Mouse (Mus musculus): ENCODE data around the gene Tm2d1.
A peak's percentile ranks its signal among the peaks of the same experiment; 100 is the strongest.
"Not testable (repeated sequence)": the region's sequence is repeated elsewhere in the genome, so short reads cannot be mapped to it uniquely, and the experiment has no call there.

Tm2d1 gene

DNA sequence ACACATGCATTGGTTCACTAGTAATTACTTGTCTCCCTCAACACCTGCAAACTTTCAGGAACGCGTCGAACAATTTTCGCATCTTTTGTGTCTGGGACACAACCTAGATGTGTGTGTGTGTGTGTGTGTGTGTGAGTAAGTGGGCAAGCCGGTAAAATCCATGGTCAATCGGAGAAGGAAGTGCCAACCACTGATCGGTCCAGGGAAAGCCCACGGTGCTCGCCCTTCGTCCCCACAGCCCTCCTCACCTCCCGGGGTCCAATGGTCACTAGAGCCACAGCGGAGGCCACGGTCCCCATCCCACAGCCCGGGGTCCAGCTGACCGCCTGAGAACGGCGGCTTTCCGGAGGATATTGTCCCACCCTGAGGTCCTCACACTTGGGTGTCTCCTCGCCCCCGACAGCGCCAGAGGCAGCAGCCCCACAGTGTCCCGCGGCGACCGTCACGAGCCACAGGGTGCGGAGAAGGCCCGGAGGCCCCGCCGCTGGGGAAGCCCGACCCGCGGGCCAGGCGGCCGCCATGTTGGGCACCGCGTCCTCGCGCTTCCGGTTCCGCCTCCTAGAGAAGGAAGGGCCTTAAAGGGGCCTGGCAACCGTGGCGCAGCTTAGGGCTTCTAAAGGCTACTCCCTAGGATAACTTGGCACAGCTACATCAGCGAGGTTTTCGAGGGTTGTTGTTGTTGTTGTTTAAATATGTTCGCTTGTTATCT is at the start of gene Tm2d1:
TSS of gene Tm2d1 (minus strand) at position 591 of the 709 bp plus-strand sequence.
- peak; percentile 76 to 84 for DNase-seq

GRCm38 (mm10) chr4:98428371-98428770 is 45.3 kb upstream of the Tm2d1 start:
- DNase-seq = no peak

DNA sequence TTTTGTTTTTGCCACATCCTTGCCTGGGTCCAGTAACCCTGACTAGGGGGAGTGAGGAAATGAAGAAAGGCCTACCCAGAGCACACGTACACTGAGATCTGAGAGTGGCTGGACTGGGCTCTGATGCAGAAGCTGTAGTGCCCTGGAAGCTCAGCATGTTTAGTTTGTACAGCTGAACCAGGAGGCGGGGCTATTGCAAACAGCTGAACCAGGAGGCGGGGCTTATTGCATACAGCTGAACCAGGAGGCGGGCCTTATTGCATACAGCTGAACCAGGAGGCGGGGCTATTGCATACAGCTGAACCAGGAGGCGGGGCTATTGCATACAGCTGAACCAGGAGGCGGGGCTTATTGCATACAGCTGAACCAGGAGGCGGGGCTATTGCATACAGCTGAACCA is 32.0 kb upstream of the Tm2d1 start:
- not testable (repeated sequence) for DNase-seq

DNA sequence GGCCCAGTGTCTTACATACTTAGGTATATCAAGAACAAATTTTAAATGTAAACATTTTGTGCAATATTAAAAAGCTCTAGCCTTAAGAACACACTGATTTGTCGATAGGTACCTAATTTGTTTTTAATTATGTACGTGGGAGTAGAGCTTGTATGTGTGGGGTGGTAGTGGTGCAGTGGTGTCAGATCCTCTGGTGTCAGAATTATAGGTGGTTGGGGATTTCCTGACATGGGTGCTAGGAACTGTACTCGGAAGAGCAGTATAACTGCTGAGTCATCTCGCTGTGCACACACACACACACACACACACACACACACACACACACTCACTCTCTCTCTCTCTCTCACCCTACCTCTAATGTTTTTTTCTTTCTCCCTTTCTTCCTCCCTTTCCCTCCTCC is 25.3 kb upstream of the Tm2d1 start:
- DNase-seq = no peak

DNA sequence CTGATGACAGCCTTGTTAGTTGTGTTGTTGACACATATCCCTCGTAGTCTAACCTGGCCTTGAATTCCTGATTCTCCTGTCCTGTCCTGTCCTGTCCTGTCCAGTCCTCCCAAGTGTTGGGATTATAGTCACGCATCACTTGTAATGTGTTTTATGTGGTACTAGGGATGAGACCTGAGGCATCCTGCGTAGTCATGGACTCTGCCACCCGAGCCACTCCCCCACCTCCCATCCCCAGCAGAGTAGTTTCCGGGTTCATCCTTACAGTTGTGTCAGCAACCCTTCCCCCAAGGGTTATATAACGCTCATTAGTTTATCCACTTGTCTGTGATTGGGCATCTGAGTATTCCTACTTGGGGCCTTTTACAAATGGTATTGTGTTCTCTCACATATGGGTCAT is 21.3 kb upstream of the Tm2d1 start:
- peak; percentile 21 to 36 for DNase-seq

GRCm38 (mm10) chr4:98403492-98403891 is 20.4 kb upstream of the Tm2d1 start:
- DNase-seq = no peak

DNA sequence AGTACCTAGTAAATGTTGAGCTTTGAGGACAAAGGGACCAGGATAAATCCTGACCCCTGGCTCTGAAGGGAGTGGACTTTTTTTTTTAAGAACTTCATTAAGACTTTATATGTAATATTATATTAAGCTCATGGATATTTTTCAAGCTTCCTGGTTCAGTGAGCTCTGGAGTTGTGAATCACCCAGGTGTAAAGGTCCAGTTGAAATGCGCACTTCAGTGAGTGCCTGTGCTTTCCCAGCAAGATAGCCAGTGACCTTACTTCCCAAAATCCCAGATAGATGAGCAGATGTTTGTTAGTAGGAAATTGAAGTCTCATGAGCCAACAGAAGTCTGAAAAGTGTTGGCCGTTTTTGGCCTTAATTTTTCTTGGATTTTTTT is 18.5 kb upstream of the Tm2d1 start:
- DNase-seq = no peak

DNA sequence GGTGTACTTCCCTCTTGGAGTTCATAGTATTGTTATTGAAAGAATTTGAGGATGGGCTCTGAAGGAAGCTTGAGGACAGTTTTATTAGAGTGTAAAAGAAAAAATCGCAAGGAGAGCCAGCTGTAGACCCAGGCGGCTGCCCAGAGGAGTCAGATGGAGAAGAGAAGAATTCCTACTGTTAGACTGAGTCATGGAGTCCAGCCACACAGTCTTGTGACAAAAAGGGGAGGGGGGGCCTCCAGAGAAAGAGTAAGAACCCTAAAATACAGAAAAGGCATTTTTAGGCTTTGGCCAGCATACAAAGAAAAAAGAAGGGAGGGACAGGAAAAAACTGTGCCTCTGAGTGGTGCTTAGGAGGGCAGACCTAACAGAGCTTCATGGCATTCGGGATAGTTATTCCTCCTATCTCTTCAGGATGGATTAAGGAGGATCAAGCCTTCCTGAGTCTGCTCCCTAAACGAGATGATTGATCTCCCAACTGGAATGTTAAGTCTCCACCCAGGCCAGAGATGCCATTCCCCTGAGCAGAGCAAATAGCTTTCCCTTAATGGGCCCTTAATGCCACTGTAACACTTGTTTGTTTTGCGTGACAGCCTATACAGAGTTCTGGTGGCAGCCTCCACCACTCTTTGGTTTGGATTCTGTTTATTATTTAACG is 17.9 kb upstream of the Tm2d1 start:
- DNase-seq = peak; percentile 14 to 24

DNA sequence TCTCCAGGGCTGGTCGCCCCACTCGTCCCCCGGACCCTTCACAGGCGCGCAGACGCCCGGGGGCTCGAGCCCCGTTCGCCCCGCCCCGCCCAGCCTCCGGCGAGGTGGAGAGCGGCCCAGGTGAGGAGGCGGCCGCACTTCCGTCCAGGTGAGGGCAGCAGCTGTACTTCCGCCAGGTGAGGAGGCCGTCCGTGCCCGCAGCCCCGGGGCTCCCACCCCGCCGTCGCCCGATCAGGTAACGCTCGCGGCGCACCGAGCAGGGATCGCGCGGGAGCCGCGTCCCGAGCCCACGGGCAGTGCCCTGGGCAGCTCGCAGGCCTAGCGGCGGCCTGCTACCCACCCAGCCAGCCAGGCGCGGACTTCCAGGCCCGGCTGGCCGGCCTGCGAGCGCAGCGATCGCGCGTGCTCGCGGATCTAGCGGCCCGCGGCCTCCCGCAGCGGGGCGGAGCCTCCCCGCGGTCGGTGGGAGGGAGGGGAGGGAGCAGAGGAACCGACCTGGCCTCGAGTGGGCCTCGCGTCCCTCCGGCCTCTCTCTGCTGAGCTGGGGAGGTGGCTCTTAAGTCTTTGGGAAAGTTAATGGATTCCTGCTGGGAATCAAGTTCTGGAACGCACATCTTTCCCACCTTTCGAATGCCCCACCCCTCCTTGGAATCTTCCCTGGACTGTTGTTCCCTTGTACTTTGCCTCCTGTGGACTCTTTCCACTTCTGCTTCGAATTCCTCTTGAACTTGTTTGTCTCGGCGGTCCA is 12.8 kb upstream of the Tm2d1 start, which contains the start of gene Patj:
TSS of gene Patj (plus strand) at position 96 of the 748 bp plus-strand sequence.
- peak; percentile 70 to 77 for DNase-seq

DNA sequence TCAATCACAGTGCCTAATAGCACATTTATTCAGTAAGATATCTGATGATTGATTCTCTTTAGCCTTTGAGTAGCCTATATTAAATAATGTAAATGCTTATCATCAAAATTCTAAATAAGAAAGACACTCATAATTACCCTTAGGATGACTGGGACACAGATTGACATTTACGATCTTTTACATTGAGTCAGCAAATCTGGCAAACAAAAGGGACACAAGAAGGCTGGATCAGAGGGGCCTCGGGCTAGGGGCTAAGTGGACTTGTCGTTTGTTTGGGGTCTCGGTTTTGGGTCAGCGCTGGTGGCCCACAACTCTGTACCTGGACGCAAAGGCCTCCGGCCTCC is 12.2 kb upstream of the Tm2d1 start:
- DNase-seq = no peak

DNA sequence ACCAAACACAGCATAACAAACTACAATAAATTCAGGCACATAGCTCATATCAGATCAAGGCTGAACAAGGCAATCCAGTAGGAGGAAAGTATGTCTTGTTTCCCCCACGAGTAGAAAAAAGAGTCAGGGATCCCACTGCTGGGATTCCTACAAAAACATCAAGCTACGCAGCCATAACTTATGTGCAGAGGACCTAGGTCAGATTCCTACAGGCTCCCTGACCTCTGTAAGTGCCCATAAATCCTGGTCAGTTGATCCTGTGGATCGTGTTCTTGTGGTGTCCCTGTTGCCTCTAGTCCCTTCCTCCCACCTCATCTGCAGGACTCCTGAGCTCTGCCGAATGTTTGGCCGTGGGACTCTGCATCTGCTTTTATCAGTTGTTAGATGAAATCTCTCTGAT is 1.9 kb upstream of the Tm2d1 start:
- DNase-seq = no peak

- DNase-seq = no peak
Observed at GRCm38 (mm10) chr4:98376943-98377342, 6.2 kb downstream of the Tm2d1 start.

GRCm38 (mm10) chr4:98375401-98375800 is 7.7 kb downstream of the Tm2d1 start:
- DNase-seq = no peak

- no peak for DNase-seq
Observed at GRCm38 (mm10) chr4:98358034-98358809, 24.9 kb downstream of the Tm2d1 start.

GRCm38 (mm10) chr4:98348580-98348979 is 34.5 kb downstream of the Tm2d1 start:
- DNase-seq = no peak

DNA sequence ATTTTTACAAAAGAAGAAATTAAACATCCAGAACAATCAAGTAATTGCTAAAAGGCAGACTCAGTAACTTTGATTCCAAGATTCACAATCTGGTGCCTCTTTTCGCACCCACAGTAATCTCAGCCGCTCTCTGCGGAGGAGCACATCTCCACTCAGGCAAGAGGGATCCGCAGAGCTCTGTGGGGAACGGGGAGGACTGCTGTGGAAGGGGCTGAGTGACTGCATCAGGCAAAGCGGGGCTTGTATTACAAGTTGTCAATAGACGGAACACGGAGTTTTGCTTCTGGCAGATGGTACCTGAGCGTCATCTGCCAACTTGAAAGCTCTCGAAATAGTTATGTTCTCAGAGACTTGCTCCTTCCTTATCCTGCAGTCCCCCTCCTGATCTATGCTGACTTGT is 37.3 kb downstream of the Tm2d1 start:
- DNase-seq = no peak

DNA sequence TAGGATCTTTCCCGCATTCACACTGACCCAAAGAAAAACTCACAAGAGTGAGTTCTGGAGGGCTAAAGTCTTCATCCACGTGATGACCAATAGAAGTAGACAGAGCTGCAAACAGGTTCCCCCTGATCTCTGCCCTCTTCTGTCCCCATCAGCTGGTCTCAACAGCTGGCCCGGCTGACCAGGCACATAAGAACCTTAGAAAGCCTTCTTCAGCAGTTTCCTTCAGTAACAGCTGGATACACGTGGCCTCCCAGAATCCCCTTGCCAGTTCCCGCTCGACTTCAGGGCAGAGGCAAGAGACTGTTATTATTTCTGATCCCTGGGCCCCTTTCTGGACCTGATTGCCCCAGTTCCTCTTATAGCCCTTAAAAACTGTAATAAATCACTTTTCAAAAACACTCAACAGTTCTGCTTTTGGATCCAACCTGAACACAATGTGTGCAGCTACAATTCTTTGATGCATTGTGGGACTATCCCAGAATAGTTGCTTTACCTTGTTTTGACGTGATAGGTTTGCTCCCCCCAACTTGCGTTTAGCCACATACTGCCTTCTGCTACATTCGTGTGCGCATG is 43.0 kb downstream of the Tm2d1 start:
- no peak for DNase-seq

GRCm38 (mm10) chr4:98338636-98339630 is 44.2 kb downstream of the Tm2d1 start:
- no peak for DNase-seq

DNA sequence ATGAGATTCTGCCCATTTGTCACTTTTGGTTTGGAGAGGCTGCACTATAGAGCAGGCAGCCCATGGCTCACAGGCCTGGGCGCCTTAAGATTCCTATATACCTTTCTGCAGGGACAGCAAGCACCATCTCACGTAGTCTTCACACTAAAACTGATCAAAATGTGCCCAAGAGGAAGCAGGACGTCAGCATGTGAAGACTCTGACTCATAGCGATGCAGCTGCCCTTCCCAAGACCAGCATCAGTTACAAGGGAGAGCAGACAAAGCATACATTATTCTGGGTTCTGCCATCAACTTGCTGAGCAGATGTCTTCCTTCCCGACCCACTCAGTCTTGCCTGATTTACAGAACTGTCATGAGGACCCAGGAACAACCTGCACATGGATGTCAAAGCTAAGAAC is 45.9 kb downstream of the Tm2d1 start:
- DNase-seq = no peak

- no peak for DNase-seq
Observed at GRCm38 (mm10) chr4:98335726-98336125, 47.4 kb downstream of the Tm2d1 start.

DNA sequence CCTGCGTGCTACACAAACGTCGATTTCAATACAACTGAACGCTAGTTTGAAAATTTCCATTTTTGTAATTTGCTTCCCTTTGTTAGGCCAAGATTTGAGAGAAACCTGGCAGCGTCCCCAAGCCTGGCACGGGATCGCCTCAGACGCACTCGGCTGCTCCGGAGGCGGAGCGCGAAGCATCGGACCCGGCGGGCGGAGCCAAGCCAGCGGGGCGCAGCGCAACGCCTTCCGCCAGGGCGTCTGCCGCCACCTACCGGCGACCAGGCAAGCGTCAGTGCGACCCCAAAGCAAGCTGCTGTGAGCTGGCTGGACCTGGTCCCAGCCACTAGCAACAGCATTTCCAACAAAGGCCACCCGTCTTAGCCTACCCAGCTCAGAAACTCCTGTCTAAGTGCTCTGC is 60.9 kb downstream of the Tm2d1 start:
- DNase-seq = peak; percentile 91 to 94
